Mouse (Mus musculus) limb, embryonic 12.5 days (tissue): Measurements from ENCODE around the gene Cbx6. TPM values are rescaled to one million over a fixed set of nuclear protein-coding genes. Genes with fewer than 3 reads are reported as not detected.

Experiments
- ATAC-seq: fragments of 200-750 bp; cut with Nextera tagmentation; 2 replicates; pipeline ENCODE4 v1.8.0; 2017; ENCODE audit warnings: low read depth, moderate TSS enrichment; ENCODE audit not compliant: insufficient number of reproducible peaks, insufficient read depth, low FRiP score, low TSS enrichment
- H3K27ac ChIP-seq: fragments of 300-500 bp; sonication (generic); 2 replicates; pipeline ENCODE4 v1.5.1; 2016; ENCODE audit warnings: mild to moderate bottlenecking, moderate library complexity
- H3K27me3 ChIP-seq: fragments of 300-500 bp; sonication (generic); 2 replicates; pipeline ENCODE4 v1.6.1; 2016; ENCODE audit warnings: mild to moderate bottlenecking, moderate library complexity
- H3K36me3 ChIP-seq: fragments of 300-500 bp; sonication (generic); 2 replicates; pipeline ENCODE4 v1.6.1; 2016; ENCODE audit warnings: mild to moderate bottlenecking, moderate library complexity
- H3K4me1 ChIP-seq: fragments of 300-500 bp; sonication (generic); replicated peaks from 2 replicates; pipeline ENCODE4 v1.6.1; 2016
- H3K4me2 ChIP-seq: fragments of 300-500 bp; sonication (generic); 2 replicates; pipeline ENCODE4 v1.6.1; 2016; ENCODE audit warnings: mild to moderate bottlenecking, moderate library complexity
- H3K4me3 ChIP-seq: fragments of 300-500 bp; sonication (generic); replicated peaks from 2 replicates; pipeline ENCODE4 v1.5.1; 2016; ENCODE audit warnings: mild to moderate bottlenecking
- H3K9ac ChIP-seq: fragments of 300-500 bp; sonication (generic); replicated peaks from 2 replicates; pipeline ENCODE4 v1.6.1; 2016; ENCODE audit warnings: mild to moderate bottlenecking, moderate library complexity
- H3K9me3 ChIP-seq: fragments of 300-500 bp; sonication (generic); 2 replicates; pipeline ENCODE4 v1.6.1; 2016; ENCODE audit warnings: mild to moderate bottlenecking, moderate library complexity
- WGBS: fragments of 180-500 bp; shearing (Covaris S2); methylation state at CpG from one replicate; pipeline ENCODE4 v1.1.7; 2016; 5-methylcytosine and 5-hydroxymethylcytosine counted together
- polyA plus RNA-seq: library from polyadenylated mRNA; unstranded; fragments of >200 nt; fragmentation: Nextera tagmentation; extraction: Ambion mirVana; gene quantifications from 2 replicates; pipeline ENCODE4 v1.2.1, GENCODE M21; 2016

The Cbx6 gene
- polyA plus RNA-seq, result 27.9 and 28.2 TPM in 2 replicates

DNA sequence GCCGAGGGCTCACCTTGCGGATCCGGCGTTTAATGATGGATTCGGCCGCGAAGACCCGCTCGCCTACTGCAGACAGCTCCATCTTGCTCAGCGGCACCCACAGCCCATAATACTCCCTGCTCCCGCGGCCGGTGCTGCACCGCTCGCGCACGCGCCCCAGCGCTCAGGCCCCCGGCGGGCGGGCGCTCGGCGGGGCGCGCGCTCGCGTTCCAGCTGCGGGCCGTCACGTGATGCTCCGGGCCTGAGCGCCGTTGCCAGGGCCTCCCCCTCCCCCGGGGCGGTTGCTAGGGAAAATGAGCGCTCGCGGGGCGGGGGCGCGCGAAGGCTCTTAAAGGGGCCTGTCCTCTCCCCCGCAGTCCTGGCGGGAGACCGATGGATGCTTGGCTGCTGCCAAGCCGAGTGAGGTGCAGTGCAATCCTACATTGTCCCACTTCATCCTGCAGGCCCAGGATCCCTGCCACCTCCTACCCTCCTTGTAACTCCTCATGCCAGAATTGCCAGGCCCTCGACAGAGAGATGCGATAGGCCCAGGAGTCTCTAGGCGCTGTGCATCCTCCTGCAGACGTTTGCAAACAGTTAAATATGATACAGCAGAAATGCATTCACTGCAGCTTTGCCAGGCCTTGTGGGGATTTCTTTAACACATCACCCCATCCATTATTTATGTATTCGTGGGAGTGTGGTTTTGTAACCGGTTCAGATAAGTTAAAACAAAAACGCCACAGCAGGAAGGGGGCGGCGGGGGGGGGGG is at the start of gene Cbx6, which contains the start of gene Npcd:
Cbx6 (minus strand) TSS at position 559 of the 751 bp plus-strand sequence.
Npcd (minus strand) TSS at position 108 of the 751 bp plus-strand sequence.
- WGBS, result 1% methylated on average over 58 of the region's 58 CpGs
- Histone ChIP-seq H3K36me3 (peaks cover 7% of the 10 kb centered on the region; the same call in 1 of the 2 replicates), H3K4me1 (peaks cover 41% of the 10 kb centered on the region), H3K27me3 (no peaks in the 10 kb centered on the region), H3K9me3 (no peaks in the 10 kb centered on the region), H3K27ac (peak within 1 kb of the TSS; percentile 93), H3K4me2 (peak within 1 kb of the TSS; percentile 98), H3K4me3 (peak within 1 kb of the TSS; percentile 77), H3K9ac (peak within 1 kb of the TSS; percentile 89)
- peak; percentile 86 for ATAC-seq

- peak overlapping the region; percentile 61 for H3K9ac ChIP-seq
- H3K27ac ChIP-seq, result peak overlapping the region; percentile 81
- under 1% methylated on average over 30 of the region's 30 CpGs for WGBS
- peaks cover 8% of the 10 kb centered on the region; the same call in 1 of the 2 replicates for H3K4me1 ChIP-seq
- no peaks in the 10 kb centered on the region for H3K9me3 ChIP-seq
- no peaks in the 10 kb centered on the region for H3K36me3 ChIP-seq
- peak; percentile 82 for ATAC-seq
- peak overlapping the region; percentile 49 for H3K4me3 ChIP-seq
- peaks cover 5% of the 10 kb centered on the region; the same call in 1 of the 2 replicates for H3K27me3 ChIP-seq
- H3K4me2 ChIP-seq, result peak overlapping the region; percentile 58
These were observed 48.9 kb upstream of the Cbx6 start for GRCm38 (mm10) chr15:79883352-79883822.

GRCm38 (mm10) chr15:79882623-79883267 is 48.3 kb upstream of the Cbx6 start:
- Histone ChIP-seq H3K4me3 (peak overlapping the region; percentile 49), H3K27me3 (peaks cover 5% of the 10 kb centered on the region; the same call in 1 of the 2 replicates), H3K9ac (peak overlapping the region; percentile 52), H3K27ac (no peak overlapping the region), H3K4me1 (peaks cover 8% of the 10 kb centered on the region; the same call in 1 of the 2 replicates), H3K36me3 (no peaks in the 10 kb centered on the region), H3K9me3 (no peaks in the 10 kb centered on the region), H3K4me2 (peak overlapping the region; percentile 58)
- no peak for ATAC-seq
- WGBS, result 26% methylated on average over 19 of the region's 19 CpGs

DNA sequence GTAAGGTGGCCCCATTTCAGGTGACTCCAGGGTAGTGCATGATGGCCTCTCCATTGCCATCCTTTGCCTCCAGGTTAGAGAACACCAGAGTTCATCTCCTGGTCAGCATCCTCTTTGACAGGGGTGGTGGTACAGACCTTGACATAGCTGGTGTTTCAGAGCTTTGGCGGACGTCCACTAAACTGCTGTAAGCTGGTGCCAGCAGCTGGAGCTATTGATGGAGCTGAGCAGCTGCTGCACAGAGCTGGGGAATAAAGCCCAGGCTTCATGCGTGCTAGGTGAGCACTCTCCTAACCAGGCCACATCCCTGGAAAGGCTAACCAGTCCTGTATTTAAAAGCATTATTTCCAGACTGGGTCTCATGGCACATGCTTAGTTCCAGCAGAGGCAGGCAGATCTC is 46.0 kb upstream of the Cbx6 start:
- peaks cover 5% of the 10 kb centered on the region; the same call in 1 of the 2 replicates for H3K27me3 ChIP-seq
- H3K9ac ChIP-seq, result no peak overlapping the region
- no peak overlapping the region for H3K4me3 ChIP-seq
- H3K4me1 ChIP-seq, result peaks cover 8% of the 10 kb centered on the region; the same call in 1 of the 2 replicates
- WGBS, result 89% methylated on average over 3 of the region's 3 CpGs
- H3K36me3 ChIP-seq, result no peaks in the 10 kb centered on the region
- H3K4me2 ChIP-seq, result no peak overlapping the region
- H3K27ac ChIP-seq, result no peak overlapping the region
- ATAC-seq, result no peak
- H3K9me3 ChIP-seq, result no peaks in the 10 kb centered on the region

- peaks cover 5% of the 10 kb centered on the region; the same call in 1 of the 2 replicates for H3K27me3 ChIP-seq
- no peak for ATAC-seq
- no peaks in the 10 kb centered on the region for H3K9me3 ChIP-seq
- no peaks in the 10 kb centered on the region for H3K36me3 ChIP-seq
- no peak overlapping the region for H3K4me3 ChIP-seq
- 58% methylated on average over 13 of the region's 13 CpGs for WGBS
- H3K27ac ChIP-seq, result no peak overlapping the region
- peaks cover 8% of the 10 kb centered on the region; the same call in 1 of the 2 replicates for H3K4me1 ChIP-seq
- H3K4me2 ChIP-seq, result no peak overlapping the region
- H3K9ac ChIP-seq, result no peak overlapping the region
These were observed 44.8 kb upstream of the Cbx6 start for GRCm38 (mm10) chr15:79879319-79879718.

GRCm38 (mm10) chr15:79878725-79879136 is 44.2 kb upstream of the Cbx6 start:
- Histone ChIP-seq H3K4me3 (no peak overlapping the region), H3K9me3 (no peaks in the 10 kb centered on the region), H3K4me1 (peaks cover 8% of the 10 kb centered on the region; the same call in 1 of the 2 replicates), H3K9ac (no peak overlapping the region), H3K27ac (no peak overlapping the region), H3K4me2 (no peak overlapping the region), H3K27me3 (peaks cover 5% of the 10 kb centered on the region; the same call in 1 of the 2 replicates), H3K36me3 (no peaks in the 10 kb centered on the region)
- 65% methylated on average over 6 of the region's 6 CpGs for WGBS
- ATAC-seq, result no peak

DNA sequence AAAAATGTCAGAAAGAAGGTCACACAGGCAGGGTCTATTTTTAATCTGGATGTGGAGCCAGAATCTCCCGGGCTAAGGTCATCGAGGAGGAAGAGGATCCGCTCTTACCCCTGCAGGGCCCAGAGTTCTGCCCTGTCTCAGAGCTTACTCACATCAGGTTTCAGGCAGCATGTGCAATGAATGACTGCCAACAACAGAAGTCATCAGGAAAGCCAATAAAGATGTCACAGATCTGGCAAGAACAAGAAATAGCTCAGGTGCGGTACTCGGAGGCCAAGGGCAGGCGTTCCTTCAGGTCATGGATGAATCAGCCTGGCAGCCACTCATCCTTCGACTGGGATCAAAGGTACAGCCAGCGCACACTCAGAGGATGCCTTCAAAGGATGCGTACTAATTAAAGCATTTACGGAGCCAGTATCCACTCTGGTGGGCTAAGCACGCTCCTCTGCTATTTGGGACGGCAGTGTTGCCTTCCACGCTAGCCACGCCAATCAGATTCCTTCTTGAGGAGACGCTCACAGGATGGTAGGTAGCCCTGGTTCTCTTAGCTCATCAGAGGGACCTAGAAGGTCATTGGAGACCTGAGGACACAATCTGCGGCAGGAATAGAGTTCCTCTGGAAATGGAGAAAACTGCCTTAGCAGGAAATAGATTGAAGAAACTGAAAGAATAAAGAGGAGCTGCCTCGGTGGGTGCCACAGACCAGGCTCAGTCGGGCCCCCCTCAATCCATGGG is 40.9 kb upstream of the Cbx6 start:
- no peaks in the 10 kb centered on the region for H3K36me3 ChIP-seq
- H3K9me3 ChIP-seq, result no peaks in the 10 kb centered on the region
- no peak overlapping the region for H3K4me3 ChIP-seq
- H3K9ac ChIP-seq, result no peak overlapping the region
- H3K27me3 ChIP-seq, result 0 out of 2 replicates have a peak, but pooled peaks cover 4% of the 10 kb centered on the region
- H3K27ac ChIP-seq, result no peak overlapping the region
- H3K4me2 ChIP-seq, result no peak overlapping the region
- H3K4me1 ChIP-seq, result peaks cover 8% of the 10 kb centered on the region; the same call in 1 of the 2 replicates
- ATAC-seq, result no peak
- WGBS, result 78% methylated on average over 18 of the region's 18 CpGs

DNA sequence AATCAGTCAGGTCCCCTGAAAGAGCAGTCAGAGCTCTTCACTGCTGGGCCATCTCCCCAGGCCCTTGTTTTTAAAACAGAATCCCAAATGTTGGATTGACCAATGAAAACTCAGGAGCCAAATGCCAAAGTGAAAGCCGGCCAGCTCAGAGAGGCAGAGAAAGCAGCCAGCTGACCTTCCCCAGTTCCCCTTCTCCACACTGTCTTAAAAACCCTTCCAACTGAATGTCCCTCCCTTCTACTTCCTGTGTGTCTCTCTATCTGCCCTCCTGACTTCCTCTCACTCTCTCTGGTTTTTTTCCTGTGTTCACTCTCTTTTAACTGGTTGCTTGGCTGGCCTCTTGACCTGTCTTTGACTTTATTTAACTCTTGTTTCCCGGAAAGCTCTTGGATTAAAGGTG is 39.5 kb upstream of the Cbx6 start:
- Histone ChIP-seq H3K36me3 (no peaks in the 10 kb centered on the region), H3K9me3 (0 out of 2 replicates have a peak, but pooled peaks cover 4% of the 10 kb centered on the region), H3K4me2 (no peak overlapping the region), H3K4me3 (no peak overlapping the region), H3K4me1 (peaks cover 2% of the 10 kb centered on the region; the same call in 1 of the 2 replicates), H3K27ac (no peak overlapping the region), H3K27me3 (no peaks in the 10 kb centered on the region), H3K9ac (no peak overlapping the region)
- 74% methylated on average over 2 of the region's 2 CpGs for WGBS
- ATAC-seq, result no peak

DNA sequence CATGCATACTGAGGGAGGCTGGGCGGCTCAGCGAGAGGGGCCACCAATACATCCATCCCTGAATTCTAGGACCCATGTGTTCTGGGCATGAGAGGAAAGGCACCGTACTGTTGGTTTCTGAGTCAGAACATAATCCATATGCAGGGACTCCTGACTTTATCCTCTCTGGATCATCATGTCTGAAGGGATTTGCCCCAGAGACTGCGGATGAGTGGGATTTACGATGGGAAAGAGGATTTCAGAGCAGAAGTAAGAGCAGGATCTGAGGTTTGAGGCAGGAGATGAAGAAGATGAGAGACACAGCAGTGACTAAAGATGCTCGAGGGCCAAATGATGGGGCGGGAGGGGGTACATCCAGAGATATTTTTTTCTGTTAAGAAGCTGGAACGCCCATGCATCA is 39.1 kb upstream of the Cbx6 start:
- ATAC-seq, result no peak
- H3K4me2 ChIP-seq, result no peak overlapping the region
- no peaks in the 10 kb centered on the region for H3K4me1 ChIP-seq
- H3K4me3 ChIP-seq, result no peak overlapping the region
- 90% methylated on average over 8 of the region's 8 CpGs for WGBS
- no peaks in the 10 kb centered on the region for H3K27me3 ChIP-seq
- H3K9ac ChIP-seq, result no peak overlapping the region
- H3K27ac ChIP-seq, result no peak overlapping the region
- 0 out of 2 replicates have a peak, but pooled peaks cover 4% of the 10 kb centered on the region for H3K9me3 ChIP-seq
- no peaks in the 10 kb centered on the region for H3K36me3 ChIP-seq

- Histone ChIP-seq H3K27me3 (no peaks in the 10 kb centered on the region), H3K9me3 (0 out of 2 replicates have a peak, but pooled peaks cover 4% of the 10 kb centered on the region), H3K4me1 (no peaks in the 10 kb centered on the region), H3K4me3 (no peak overlapping the region), H3K36me3 (no peaks in the 10 kb centered on the region), H3K27ac (no peak overlapping the region), H3K9ac (no peak overlapping the region), H3K4me2 (no peak overlapping the region)
- no peak for ATAC-seq
- 79% methylated on average over 3 of the region's 3 CpGs for WGBS
These were observed 32.9 kb upstream of the Cbx6 start for GRCm38 (mm10) chr15:79867260-79868002.
